Mouse (Mus musculus) myocyte (in vitro differentiated cells): Measurements from ENCODE around the gene Zdhhc13.

Experiments
- CEBPB ChIP-seq: IDR thresholded peaks from 2 replicates; pipeline ENCODE4 v1.6.1; 2011; ENCODE audit warnings: mild to moderate bottlenecking, moderate library complexity; ENCODE audit not compliant: poor library complexity, insufficient read depth, severe bottlenecking
- E2F4 ChIP-seq: IDR thresholded peaks from one replicate; pipeline ENCODE4 v1.6.1; 2011; ENCODE audit warnings: mild to moderate bottlenecking, control low read depth, moderate library complexity; ENCODE audit not compliant: insufficient read depth
- MYOD1 ChIP-seq, 3 experiments: IDR thresholded peaks; one replicate each; pipeline ENCODE4 v1.6.1; 2011; ENCODE audit warnings: control low read depth in 2 of 3, low read depth in 2 of 3, mild to moderate bottlenecking in 2 of 3, moderate library complexity in 1 of 3; ENCODE audit not compliant: insufficient read length in 2 of 3, control insufficient read depth in 1 of 3
- POLR2A ChIP-seq: IDR thresholded peaks from one replicate; pipeline ENCODE4 v1.6.1; 2011; ENCODE audit warnings: low read depth, mild to moderate bottlenecking, control low read depth, moderate library complexity; ENCODE audit not compliant: insufficient read length
- POLR2AphosphoS2 ChIP-seq: IDR thresholded peaks from one replicate; pipeline ENCODE4 v1.6.1; 2011; ENCODE audit warnings: low read depth, control low read depth; ENCODE audit not compliant: insufficient read length
- TCF12 ChIP-seq: IDR thresholded peaks from one replicate; pipeline ENCODE4 v1.6.1; 2011; ENCODE audit warnings: mild to moderate bottlenecking, control low read depth; ENCODE audit not compliant: poor library complexity, insufficient read depth, severe bottlenecking
- USF1 ChIP-seq: IDR thresholded peaks from one replicate; pipeline ENCODE4 v1.6.1; 2011; ENCODE audit warnings: low read depth, mild to moderate bottlenecking, control low read depth, moderate library complexity

DNA sequence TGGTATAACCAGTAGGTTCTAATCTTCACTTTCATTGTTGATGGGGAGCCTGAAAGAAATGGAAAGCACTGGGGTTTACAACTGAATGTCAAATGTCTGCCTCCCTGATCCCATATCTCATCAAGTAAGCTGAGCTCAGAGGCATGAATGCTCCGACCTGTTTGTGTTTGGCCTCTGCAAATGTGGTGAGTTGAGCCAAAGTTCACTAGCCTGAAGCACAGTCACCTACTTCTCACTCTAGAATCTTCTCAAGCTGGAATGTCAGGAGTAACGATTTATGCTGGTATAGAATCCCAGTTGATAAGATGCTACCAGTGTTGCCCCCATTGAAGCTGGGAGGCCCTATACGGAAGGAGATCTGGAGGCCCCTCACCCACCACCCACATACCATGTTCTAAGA is 33.0 kb upstream of the Zdhhc13 start:
- TF ChIP-seq POLR2A (no peak), POLR2AphosphoS2 (no peak), TCF12 (no peak), USF1 (no peak), MYOD1 (IDR thresholded peaks at IDR 0.05; ENCODE audit: control insufficient read depth in 1 of 3, insufficient read length in 2 of 3, low read depth in 2 of 3) (no peak), E2F4 (no peak), CEBPB (no peak)
